Mouse (Mus musculus) liver, embryonic 14.5 days (tissue): ENCODE results near the gene Baz1b. TPM values are rescaled to one million over a fixed set of nuclear protein-coding genes. Genes with fewer than 3 reads are reported as not detected.

Source experiments
- ATAC-seq: fragments of 200-750 bp; cut with Nextera tagmentation; 2 replicates; pipeline ENCODE4 v1.8.0; 2017; ENCODE audit warnings: moderate number of reproducible peaks, mild to moderate bottlenecking, moderate library complexity; ENCODE audit not compliant: insufficient read depth
- DNase-seq, 3 experiments: peaks; one replicate each; pipeline ENCODE4 v3.0.0-alpha.2; 2012 to 2013; ENCODE audit warnings: low read depth in 3 of 3, low spot score in 3 of 3
- H3K27ac ChIP-seq: fragments of 300-500 bp; sonication (generic); 2 replicates; pipeline ENCODE4 v1.5.1; 2014; ENCODE audit warnings: moderate library complexity, mild to moderate bottlenecking, control low read depth, inconsistent platforms
- H3K27me3 ChIP-seq: fragments of 300-500 bp; sonication (generic); 2 replicates; pipeline ENCODE4 v1.6.1; 2014; ENCODE audit warnings: mild to moderate bottlenecking, low read length, moderate library complexity; ENCODE audit not compliant: control insufficient read depth, insufficient read depth
- H3K36me3 ChIP-seq: fragments of 300-500 bp; sonication (generic); replicated peaks from 2 replicates; pipeline ENCODE4 v1.6.1; 2014; ENCODE audit warnings: low read depth; ENCODE audit not compliant: control insufficient read depth, insufficient read depth
- H3K4me1 ChIP-seq, 2 experiments: fragments of 200-500 bp in 1 of 2; fragments of 300-500 bp in 1 of 2; sonication (generic) in 1 of 2; replicated peaks; 2 replicates each; pipeline ENCODE4 v1.6.1; 2012 to 2014; ENCODE audit warnings: antibody characterized with exemption in 1 of 2, inconsistent platforms in 1 of 2, low read length in 1 of 2; ENCODE audit not compliant: control insufficient read depth in 2 of 2, insufficient read depth in 2 of 2
- H3K4me2 ChIP-seq: fragments of 300-500 bp; sonication (generic); 2 replicates; pipeline ENCODE4 v1.6.1; 2014; ENCODE audit warnings: low read depth, mild to moderate bottlenecking, control low read depth, moderate library complexity
- H3K4me3 ChIP-seq, 2 experiments: fragments of 200-500 bp in 1 of 2; fragments of 300-500 bp in 1 of 2; sonication (generic) in 1 of 2; 2 replicates each; pipeline ENCODE4 v1.5.1; 2012 to 2014; ENCODE audit warnings: low read depth in 2 of 2, low read length in 2 of 2, mild to moderate bottlenecking in 2 of 2, control low read depth in 1 of 2, inconsistent platforms in 1 of 2, moderate library complexity in 1 of 2; ENCODE audit not compliant: insufficient read depth in 1 of 2
- H3K9ac ChIP-seq: fragments of 300-500 bp; sonication (generic); replicated peaks from 2 replicates; pipeline ENCODE4 v1.6.1; 2014; ENCODE audit warnings: mild to moderate bottlenecking, control low read depth, moderate library complexity
- H3K9me3 ChIP-seq: fragments of 300-500 bp; sonication (generic); 2 replicates; pipeline ENCODE4 v1.6.1; 2016; ENCODE audit warnings: low read length, mixed read lengths; ENCODE audit not compliant: control insufficient read depth
- CTCF ChIP-seq: IDR thresholded peaks from 2 replicates; pipeline ENCODE4 v1.5.1; 2016; ENCODE audit warnings: antibody characterized with exemption, low read depth, control low read depth
- EP300 ChIP-seq: IDR thresholded peaks from 2 replicates; pipeline ENCODE4 v1.6.1; 2016; ENCODE audit warnings: antibody characterized with exemption, low read depth
- WGBS: fragments of 180-500 bp; shearing (Covaris S2); extraction: QIAGEN DNeasy Blood & Tissue Kit; methylation state at CpG from one replicate; pipeline ENCODE4 v1.1.7; 2014; ENCODE audit not compliant: insufficient replicate concordance; 5-methylcytosine and 5-hydroxymethylcytosine counted together
- polyA plus RNA-seq, 2 experiments: library from polyadenylated mRNA; depleted of rRNA in 1 of 2; stranded (reverse) in 1 of 2; unstranded in 1 of 2; fragments of >200 nt; fragmentation: Nextera tagmentation in 1 of 2; extraction: Ambion mirVana in 1 of 2; gene quantifications; 2 replicates each; pipeline versions ENCODE4 v1.2.1 to v1.2.3; 2012 to 2014

Baz1b gene
- polyA plus RNA-seq, 2 experiments, result 18.2 to 20.7 TPM

GRCm38 (mm10) chr5:135256166-135256565 is 69.1 kb downstream of the Baz1b start:
- DNase-seq, result no peak
- no peaks in the 10 kb centered on the region for H3K4me1 ChIP-seq
- ATAC-seq, result no peak
- H3K36me3 ChIP-seq, result no peaks in the 10 kb centered on the region
- TF ChIP-seq EP300 (no peak), CTCF (no peak)
- no peaks in the 10 kb centered on the region for H3K9me3 ChIP-seq
- peaks cover 2% of the 10 kb centered on the region for H3K27me3 ChIP-seq
- no peak overlapping the region for H3K27ac ChIP-seq
- H3K4me3 ChIP-seq, result no peak overlapping the region
- no peak overlapping the region for H3K9ac ChIP-seq
- 52% methylated on average over 3 of the region's 3 CpGs for WGBS
- H3K4me2 ChIP-seq, result no peak overlapping the region

GRCm38 (mm10) chr5:135257559-135257958 is 70.5 kb downstream of the Baz1b start:
- TF ChIP-seq CTCF, result peak; percentile 59
- TF ChIP-seq EP300, result no peak
- WGBS, result 69% methylated on average over 12 of the region's 12 CpGs
- Histone ChIP-seq H3K9ac (no peak overlapping the region), H3K9me3 (no peaks in the 10 kb centered on the region), H3K4me3 (no peak overlapping the region), H3K4me1 (no peaks in the 10 kb centered on the region), H3K27ac (no peak overlapping the region), H3K27me3 (no peaks in the 10 kb centered on the region), H3K36me3 (no peaks in the 10 kb centered on the region), H3K4me2 (no peak overlapping the region)
- no peak for DNase-seq
- ATAC-seq, result no peak

DNA sequence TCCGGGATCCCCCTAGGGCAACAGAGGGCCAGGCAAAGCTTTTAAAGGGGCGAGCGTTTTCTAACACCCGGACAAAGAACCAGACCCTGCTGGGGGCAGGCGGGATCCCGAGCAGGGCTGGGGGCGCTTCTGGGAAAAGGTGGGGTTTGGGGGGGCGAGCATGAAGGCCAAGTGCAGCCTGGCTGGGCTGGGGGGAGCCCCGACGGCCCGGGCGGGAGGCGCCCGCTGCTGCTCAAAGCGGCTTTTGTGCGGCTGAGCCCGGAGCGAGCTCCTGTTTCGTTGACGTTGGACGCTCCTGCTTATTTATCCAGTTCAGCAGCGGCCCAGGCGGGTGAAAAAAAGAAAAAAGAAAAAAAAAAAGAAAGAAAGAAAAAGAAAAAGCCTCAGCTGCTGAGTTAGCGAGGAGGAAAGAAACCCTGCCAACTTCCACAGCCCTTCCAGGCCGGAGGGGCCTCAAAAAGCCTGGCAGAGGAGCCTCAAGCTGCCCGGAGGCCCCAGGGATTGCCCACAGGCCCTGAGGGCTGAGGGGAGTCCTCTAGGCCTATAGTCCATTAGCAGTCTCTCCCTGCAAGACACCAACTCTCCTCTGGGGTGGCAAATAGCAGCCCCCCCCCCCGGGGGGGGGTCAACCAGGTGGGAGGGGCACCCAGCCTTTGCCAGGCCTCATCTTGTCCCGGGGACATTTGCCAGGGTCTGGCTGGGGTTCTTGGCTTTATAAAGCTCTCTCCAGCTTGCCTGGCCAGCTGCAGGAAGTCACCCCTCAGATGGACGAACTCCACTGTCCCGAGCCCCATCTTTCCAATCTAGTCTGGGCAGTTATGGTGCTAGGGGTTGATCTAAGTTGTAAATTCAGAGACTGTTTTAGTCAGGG is 71.5 kb downstream of the Baz1b start:
- H3K36me3 ChIP-seq, result no peaks in the 10 kb centered on the region
- WGBS, result 67% methylated on average over 30 of the region's 30 CpGs
- no peaks in the 10 kb centered on the region for H3K27me3 ChIP-seq
- no peak overlapping the region for H3K27ac ChIP-seq
- H3K4me3 ChIP-seq, result no peak overlapping the region
- ATAC-seq, result no peak
- no peak for DNase-seq
- no peak overlapping the region for H3K9ac ChIP-seq
- H3K4me1 ChIP-seq, result no peaks in the 10 kb centered on the region
- H3K4me2 ChIP-seq, result no peak overlapping the region
- TF ChIP-seq EP300, result no peak
- TF ChIP-seq CTCF, result no peak
- H3K9me3 ChIP-seq, result no peaks in the 10 kb centered on the region

GRCm38 (mm10) chr5:135263866-135264503 is 76.9 kb downstream of the Baz1b start:
- DNase-seq (no peak), ATAC-seq (no peak)
- Histone ChIP-seq H3K4me1 (peaks cover 0 to 3% of the 10 kb centered on the region in 2 experiments; a peak in 1 of 4 replicates), H3K4me2 (no peak overlapping the region; the same call in 1 of the 2 replicates), H3K9ac (no peak overlapping the region), H3K4me3 (no peak overlapping the region), H3K9me3 (no peaks in the 10 kb centered on the region), H3K27ac (no peak overlapping the region), H3K27me3 (no peaks in the 10 kb centered on the region), H3K36me3 (no peaks in the 10 kb centered on the region)
- TF ChIP-seq EP300 (no peak), CTCF (no peak)
- 13% methylated on average over 17 of the region's 17 CpGs for WGBS

DNA sequence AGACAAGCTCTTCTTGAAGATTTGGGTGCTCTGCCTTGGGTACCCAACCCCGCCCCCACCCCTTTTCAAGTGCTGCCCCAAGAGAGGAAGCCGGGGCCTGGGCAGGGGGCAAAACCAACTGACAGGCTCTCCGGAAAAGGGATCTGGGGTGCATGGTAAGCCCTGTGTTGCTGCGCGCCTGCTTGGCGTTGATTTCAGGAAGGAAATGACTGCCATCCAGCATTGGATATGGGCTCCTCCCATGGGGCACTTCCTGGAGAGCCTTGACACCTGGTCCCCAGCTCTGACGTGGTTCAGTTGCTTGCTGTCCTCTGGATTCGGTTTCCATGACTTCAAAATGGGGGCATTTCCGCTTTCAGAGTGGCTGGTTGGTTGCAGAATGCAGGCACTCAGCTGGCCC is 77.5 kb downstream of the Baz1b start:
- DNase-seq (peak in 1 of 3 experiments; percentile 23), ATAC-seq (no peak)
- Histone ChIP-seq H3K4me3 (no peak overlapping the region), H3K27ac (no peak overlapping the region), H3K9ac (no peak overlapping the region), H3K9me3 (no peaks in the 10 kb centered on the region), H3K36me3 (no peaks in the 10 kb centered on the region), H3K27me3 (no peaks in the 10 kb centered on the region), H3K4me2 (no peak overlapping the region; the same call in 1 of the 2 replicates), H3K4me1 (peaks cover 0 to 3% of the 10 kb centered on the region in 2 experiments; a peak in 1 of 4 replicates)
- 13% methylated on average over 9 of the region's 9 CpGs for WGBS
- TF ChIP-seq CTCF, result no peak
- no peak for TF ChIP-seq EP300
